Mouse (Mus musculus) brain, embryonic 14.5 days (tissue): ENCODE results near the gene Limch1.

ENCODE experiments used
- CTCF ChIP-seq: fragments of 200-500 bp; IDR thresholded peaks from 2 replicates; pipeline ENCODE4 v1.5.1; 2012; ENCODE audit warnings: inconsistent platforms, mild to moderate bottlenecking, moderate library complexity, borderline replicate concordance; ENCODE audit not compliant: insufficient read depth, insufficient read length; ENCODE audit errors: extremely low read depth
- POLR2A ChIP-seq: fragments of 200-500 bp; IDR thresholded peaks from 2 replicates; pipeline ENCODE4 v1.6.1; 2012; ENCODE audit warnings: mild to moderate bottlenecking, inconsistent platforms, borderline replicate concordance; ENCODE audit not compliant: poor library complexity, insufficient read depth, insufficient read length, severe bottlenecking; ENCODE audit errors: extremely low read depth

DNA sequence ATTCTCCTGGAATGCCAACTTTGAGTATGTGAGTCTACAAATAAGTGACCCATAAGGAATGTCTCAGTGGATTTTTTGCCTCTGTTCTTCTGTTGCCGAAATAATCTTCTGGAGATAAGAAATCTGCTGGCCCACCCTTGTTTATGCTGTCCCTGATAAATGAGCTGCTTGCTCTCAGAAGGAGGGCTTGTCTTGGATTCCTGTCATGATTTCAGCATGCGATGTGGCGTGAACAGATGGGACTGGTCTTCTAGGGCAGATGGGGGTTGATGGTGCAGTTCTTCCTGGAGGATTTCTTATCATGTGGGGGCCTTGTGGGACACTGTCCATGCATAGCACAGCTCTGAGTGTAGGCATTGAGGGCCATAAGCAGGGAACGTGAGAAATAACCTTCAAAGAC is 116.5 kb downstream of the Limch1 start:
- no peak for TF ChIP-seq CTCF
- TF ChIP-seq POLR2A = no peak
